Mouse (Mus musculus) thymus, postnatal 10 days (tissue): ENCODE data around the gene Rbms3.

ENCODE experiments used
- DNase-seq, 2 experiments: peaks; one replicate each; pipeline ENCODE4 v3.0.0; 2021; ENCODE audit warnings: low spot score in 2 of 2

The Rbms3 gene

DNA sequence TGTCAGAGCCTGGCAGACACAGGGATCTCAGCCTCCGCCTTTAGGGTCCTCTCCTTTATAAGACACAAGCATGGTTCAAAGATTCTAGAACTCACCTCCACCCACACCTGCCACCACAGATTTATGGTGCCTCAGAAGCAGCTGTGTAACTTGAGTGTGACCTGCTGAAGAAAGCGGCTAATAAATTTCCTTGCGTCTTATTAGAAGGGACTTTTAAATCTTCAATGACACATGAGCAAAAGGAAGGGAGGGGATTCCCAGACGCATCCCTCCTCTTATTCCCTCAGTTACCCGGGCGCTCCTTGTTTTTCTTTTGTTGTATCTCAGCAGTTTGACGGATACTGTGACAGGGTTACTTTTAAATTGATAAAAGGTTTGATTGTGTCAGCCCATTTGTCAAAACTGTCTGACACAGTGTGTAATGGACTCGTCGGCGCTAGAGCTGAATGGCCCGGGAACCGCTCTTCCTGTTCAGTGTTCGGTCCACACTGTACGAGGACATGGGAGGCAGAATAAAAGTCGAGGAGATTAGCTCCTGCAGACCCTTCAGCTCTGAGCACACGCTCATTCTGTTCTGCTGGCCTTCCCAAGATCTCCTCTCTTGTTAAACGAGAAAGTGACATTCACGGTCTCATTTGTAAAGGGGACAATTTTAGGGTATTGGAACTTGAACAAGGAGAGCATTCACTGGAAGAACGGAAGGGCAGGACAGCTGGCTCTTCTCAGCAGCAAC lies 527.3 kb downstream of the Rbms3 start:
- no peak for DNase-seq

GRCm38 (mm10) chr9:117100181-117100580 lies 529.5 kb downstream of the Rbms3 start:
- no peak for DNase-seq

- no peak for DNase-seq
Observed at GRCm38 (mm10) chr9:117093551-117093950, 536.2 kb downstream of the Rbms3 start.

DNA sequence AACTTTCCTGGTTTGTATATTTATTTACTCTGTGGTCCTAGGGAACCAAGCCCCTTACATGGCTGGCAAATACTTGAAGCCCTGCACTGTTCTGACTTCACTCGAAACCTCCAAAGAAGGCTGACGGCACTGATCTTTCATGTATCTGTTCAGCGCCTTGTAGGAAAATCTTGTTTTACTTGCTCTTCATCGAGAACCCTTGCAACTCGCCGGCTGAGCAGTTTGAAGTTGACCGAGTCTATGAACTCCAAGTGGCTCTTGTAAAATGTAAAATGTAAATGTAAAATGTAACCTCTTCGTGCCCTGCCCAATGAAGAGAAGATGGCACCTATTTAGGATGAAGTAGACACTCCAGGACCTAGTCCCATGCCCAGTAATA lies 537.5 kb downstream of the Rbms3 start:
- DNase-seq, result no peak

- DNase-seq, result no peak
Observed at GRCm38 (mm10) chr9:117091253-117092176, 538.2 kb downstream of the Rbms3 start.

GRCm38 (mm10) chr9:117089409-117090147 lies 540.1 kb downstream of the Rbms3 start:
- no peak for DNase-seq

GRCm38 (mm10) chr9:117088309-117088708 lies 541.4 kb downstream of the Rbms3 start:
- DNase-seq, result no peak

DNA sequence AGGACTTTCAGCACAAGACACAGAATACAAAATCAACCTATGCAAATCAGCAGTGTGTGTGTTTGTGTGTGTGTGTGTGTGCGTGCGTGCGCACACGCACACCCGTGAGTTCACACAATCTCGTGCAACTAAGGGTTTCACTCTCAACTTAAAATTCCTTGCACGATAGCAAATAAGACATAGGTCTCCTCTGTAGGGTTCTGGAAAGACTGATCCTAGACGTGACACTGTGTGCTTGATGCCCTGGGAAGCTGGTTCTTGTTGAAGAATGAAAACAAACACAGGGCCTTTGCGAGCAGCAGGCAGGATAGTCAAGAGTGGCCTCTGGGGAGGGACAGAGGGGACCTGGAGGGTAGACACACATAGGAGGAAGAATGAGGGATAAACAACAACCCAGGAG lies 544.0 kb downstream of the Rbms3 start:
- DNase-seq, result no peak

DNA sequence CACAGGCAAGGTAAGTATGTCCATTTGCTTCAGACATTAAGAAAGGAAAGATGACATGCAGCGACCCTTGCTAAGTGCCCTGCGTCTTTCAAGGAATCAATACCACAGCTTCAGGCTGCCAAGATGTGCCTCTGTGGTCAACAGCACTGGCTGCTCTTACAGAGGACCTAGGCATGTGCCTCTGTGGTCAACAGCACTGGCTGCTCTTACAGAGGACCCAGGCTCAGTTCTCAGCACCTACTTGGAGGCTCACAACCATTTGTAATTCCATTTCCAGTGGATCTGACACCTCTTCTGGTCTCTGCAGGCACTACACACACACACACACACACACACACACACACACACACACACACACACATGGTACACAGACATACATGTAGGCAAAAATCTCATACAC lies 545.2 kb downstream of the Rbms3 start:
- DNase-seq, result no peak

- DNase-seq, result no peak
Observed at GRCm38 (mm10) chr9:117079471-117079870, 550.2 kb downstream of the Rbms3 start.

- no peak for DNase-seq
Observed at GRCm38 (mm10) chr9:117077548-117077947, 552.2 kb downstream of the Rbms3 start.

- no peak for DNase-seq
Observed at GRCm38 (mm10) chr9:117076785-117077184, 552.9 kb downstream of the Rbms3 start.

- no peak for DNase-seq
Observed at GRCm38 (mm10) chr9:117072433-117073099, 557.1 kb downstream of the Rbms3 start.

DNA sequence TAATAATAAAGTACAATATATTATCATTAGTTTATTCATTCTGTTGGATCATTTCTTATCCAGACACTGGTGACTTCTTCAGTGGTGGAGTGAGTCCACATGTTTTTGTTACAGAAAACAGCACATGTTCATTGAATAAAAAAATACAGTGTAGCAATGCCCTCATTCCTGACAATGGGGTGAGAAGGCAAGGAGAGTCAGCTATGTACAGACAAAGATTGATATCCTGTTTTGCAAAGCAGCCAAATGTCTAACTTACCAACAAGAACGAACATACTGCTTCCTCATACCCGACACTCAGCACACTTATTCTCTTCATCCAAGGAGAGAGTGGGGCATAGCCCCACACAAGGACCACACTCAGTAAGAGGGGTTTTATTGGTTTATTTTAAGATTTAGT lies 559.1 kb downstream of the Rbms3 start:
- DNase-seq, result no peak

DNA sequence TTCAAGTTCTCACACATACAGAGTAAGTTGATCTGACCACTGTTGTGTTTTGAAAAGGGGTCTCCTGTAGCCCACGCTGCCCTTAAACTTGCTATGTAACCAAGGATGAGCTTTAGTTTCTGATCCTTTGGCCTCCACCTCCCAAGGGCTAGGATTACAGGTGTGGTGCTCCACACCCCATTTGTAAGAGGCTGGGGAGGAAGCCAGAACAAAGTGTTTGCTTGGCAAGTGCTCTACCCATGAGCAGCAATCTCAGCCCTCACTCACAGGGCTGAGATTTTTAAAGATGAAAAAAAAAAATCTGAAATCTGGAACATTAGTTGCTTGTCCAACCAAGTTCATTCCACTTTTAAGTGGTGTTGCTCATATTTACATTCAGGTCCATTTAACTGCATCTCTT lies 560.5 kb downstream of the Rbms3 start:
- no peak for DNase-seq

DNA sequence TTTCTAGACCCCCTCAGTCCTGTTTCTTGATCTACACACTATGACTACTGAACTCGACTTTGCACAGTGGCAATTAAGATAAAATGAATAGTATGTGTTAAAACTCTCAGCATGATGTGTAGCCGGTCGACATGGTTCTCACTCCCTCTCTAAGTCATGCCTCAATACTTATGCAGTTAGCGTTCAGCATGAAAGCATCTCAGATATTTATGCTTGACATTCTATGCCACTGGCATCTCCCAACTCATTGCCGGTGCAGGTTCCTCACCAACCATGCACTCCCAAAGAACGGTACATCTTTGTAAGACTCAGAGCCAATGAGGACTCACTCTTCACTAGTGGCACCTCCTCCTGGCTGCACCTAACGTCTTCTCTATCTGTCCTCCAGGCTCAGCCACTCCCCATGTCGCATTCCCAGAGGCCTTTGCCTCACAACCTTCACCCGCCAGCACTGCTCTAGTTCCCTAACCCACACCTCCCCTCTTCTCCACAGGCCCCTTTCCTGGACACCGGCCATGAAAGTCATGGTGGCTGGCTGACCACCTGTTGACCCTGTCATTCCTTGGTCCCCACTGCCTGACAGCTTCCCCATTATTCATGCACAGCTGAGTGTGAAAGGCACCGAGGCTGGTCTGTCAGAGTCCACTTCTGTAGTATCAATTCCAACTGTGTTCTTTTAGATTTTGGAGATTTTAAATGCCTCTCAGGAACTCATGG lies 561.9 kb downstream of the Rbms3 start:
- no peak for DNase-seq

GRCm38 (mm10) chr9:117066502-117066901 lies 563.2 kb downstream of the Rbms3 start:
- DNase-seq, result no peak

- no peak for DNase-seq
Observed at GRCm38 (mm10) chr9:117065601-117066000, 564.1 kb downstream of the Rbms3 start.

DNA sequence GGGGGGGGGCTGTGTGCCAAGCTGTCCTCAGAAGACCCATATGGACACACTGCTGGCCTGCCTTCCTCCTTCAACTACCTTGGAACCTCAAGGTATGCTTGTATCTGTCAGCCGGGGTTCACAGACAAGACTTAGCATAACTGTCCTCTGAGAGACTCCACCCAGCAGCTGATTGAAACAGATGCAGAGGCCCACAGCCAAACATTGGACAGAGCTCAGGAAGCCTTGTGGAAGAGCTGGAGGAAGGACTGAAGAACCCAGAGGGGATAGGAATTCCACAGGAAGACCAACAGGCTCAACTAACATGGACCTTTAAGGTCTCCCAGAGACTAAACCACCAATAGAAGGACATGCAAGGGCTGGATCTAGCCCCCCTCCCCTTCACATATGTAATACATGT lies 570.1 kb downstream of the Rbms3 start:
- DNase-seq, result no peak

- DNase-seq, result no peak
Observed at GRCm38 (mm10) chr9:117059135-117059534, 570.6 kb downstream of the Rbms3 start.

DNA sequence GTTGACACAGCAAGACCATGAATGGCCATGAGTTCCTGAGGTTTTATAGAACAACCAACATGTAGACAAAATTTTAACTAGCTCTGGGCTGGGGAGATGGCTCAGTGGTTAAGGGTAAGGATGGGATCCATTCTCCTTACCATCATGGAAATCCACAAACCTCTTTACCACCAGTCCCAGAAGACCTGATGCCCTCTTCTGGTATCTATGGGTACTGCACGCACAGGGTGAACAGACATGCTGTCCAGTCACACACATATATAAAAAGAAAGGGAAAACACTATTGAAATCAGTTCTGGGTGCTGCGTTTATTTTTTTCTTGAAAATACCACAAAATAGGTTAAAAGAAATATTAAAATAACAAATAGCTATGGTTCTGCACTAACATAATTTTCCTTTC lies 577.8 kb downstream of the Rbms3 start:
- DNase-seq, result no peak
